Mouse (Mus musculus): ENCODE measurements at regions not wholly inside any gene's neighbourhood (a gene's known extent, or its start where the extent isn't known, plus 50 kb on each side); places are given as distances from the start of the nearest gene placed in this dataset.

- no peak for DNase-seq (ENCODE audit: low spot score)
These were observed 590.7 kb upstream of the Acvr2a start for GRCm38 (mm10) chr2:48223084-48223799.

GRCm38 (mm10) chr2:48250174-48250573, 563.7 kb upstream of the Acvr2a start:
- no peak for DNase-seq (ENCODE audit: low spot score)

GRCm38 (mm10) chr2:48260299-48260698, 553.6 kb upstream of the Acvr2a start:
- DNase-seq (ENCODE audit: low spot score), result no peak

Data from embryo, embryonic 10.5 days (tissue).